Mouse (Mus musculus) neural tube, embryonic 13.5 days (tissue): ENCODE data around the gene Shisa4. TPM values are rescaled to one million over a fixed set of nuclear protein-coding genes. Genes with fewer than 3 reads are reported as not detected.

Experiments
- ATAC-seq: fragments of 200-750 bp; cut with Nextera tagmentation; 2 replicates; pipeline ENCODE4 v1.8.0; 2017; ENCODE audit warnings: low read depth, mild to moderate bottlenecking, moderate TSS enrichment, moderate library complexity
- H3K27ac ChIP-seq: fragments of 300-500 bp; sonication (generic); replicated peaks from 2 replicates; pipeline ENCODE4 v1.5.1; 2015; ENCODE audit warnings: moderate library complexity, mild to moderate bottlenecking, inconsistent platforms
- H3K27me3 ChIP-seq: fragments of 300-500 bp; sonication (generic); 2 replicates; pipeline ENCODE4 v1.6.1; 2015; ENCODE audit warnings: mild to moderate bottlenecking, inconsistent platforms
- H3K36me3 ChIP-seq: fragments of 300-500 bp; sonication (generic); 2 replicates; pipeline ENCODE4 v1.6.1; 2015; ENCODE audit warnings: mild to moderate bottlenecking, inconsistent platforms
- H3K4me1 ChIP-seq: fragments of 300-500 bp; sonication (generic); replicated peaks from 2 replicates; pipeline ENCODE4 v1.6.1; 2015; ENCODE audit warnings: inconsistent platforms
- H3K4me2 ChIP-seq: fragments of 300-500 bp; sonication (generic); 2 replicates; pipeline ENCODE4 v1.6.1; 2015; ENCODE audit warnings: inconsistent platforms, mild to moderate bottlenecking, moderate library complexity
- H3K4me3 ChIP-seq: fragments of 300-500 bp; sonication (generic); 2 replicates; pipeline ENCODE4 v1.5.1; 2015; ENCODE audit warnings: mild to moderate bottlenecking, inconsistent platforms
- H3K9ac ChIP-seq: fragments of 300-500 bp; sonication (generic); 2 replicates; pipeline ENCODE4 v1.6.1; 2015; ENCODE audit warnings: moderate library complexity, mild to moderate bottlenecking, inconsistent platforms
- H3K9me3 ChIP-seq: fragments of 300-500 bp; sonication (generic); 2 replicates; pipeline ENCODE4 v1.6.1; 2016; ENCODE audit warnings: inconsistent platforms
- WGBS: fragments of 180-500 bp; shearing (Covaris S2); methylation state at CpG from one replicate; pipeline ENCODE4 v1.1.7; 2015; 5-methylcytosine and 5-hydroxymethylcytosine counted together
- polyA plus RNA-seq: library from polyadenylated mRNA; unstranded; fragments of >200 nt; fragmentation: Nextera tagmentation; extraction: Ambion mirVana; gene quantifications from 2 replicates; pipeline ENCODE4 v1.2.1, GENCODE M21; 2015

Gene Shisa4
- polyA plus RNA-seq, 1 experiment from 2014 or later = 95.4 TPM

DNA sequence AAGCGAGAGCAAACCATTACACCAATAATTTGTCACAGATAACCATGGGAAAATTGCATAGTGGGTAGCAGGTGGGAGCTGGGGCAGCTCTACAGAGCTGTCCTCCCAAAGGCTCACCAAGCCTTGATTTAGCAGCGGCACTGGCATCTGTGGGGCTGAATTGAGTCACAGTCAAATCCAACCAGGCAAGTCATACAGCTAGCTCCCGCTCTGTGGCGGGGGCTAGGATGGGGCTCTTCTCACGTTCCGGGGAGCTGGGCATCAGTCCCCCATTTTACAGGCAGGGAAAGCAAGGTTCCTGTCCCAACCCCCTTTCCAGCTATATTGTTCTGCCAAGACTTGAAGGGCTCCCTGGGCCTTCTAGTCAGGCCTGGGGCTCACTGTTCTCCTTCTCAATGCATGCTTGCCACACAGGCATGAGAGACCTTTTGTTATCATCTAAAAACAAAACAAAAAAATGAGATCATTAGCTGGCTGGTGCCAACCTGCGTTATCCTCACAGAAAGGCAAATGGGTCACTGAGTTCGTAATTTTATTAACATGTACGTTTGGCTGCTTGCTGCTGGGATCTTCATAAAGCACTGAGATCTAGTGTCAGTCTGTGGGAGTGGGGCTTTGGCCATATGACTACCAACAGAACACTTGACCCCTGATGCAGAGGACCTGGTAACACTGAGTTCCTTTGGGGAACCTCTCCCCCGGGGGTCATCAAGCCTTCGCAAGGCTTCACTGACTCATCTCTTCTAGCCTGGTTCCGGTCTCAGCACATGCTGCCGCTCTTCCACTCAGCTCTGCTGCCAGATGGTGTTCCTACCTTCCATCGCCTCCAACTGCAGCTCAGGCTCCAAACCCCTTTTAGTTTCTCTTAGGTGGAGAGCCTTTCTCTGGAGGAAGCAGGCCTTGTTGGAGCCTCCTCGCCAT, 5.3 kb upstream of the Shisa4 start:
- Histone ChIP-seq H3K4me1 (peaks cover 15% of the 10 kb centered on the region; the same call in 1 of the 2 replicates), H3K4me2 (no peak overlapping the region), H3K36me3 (peaks cover 38% of the 10 kb centered on the region), H3K4me3 (no peak overlapping the region), H3K9me3 (no peaks in the 10 kb centered on the region), H3K27me3 (no peaks in the 10 kb centered on the region), H3K27ac (0 out of 2 replicates have a peak overlapping the region, but pooled peaks have one; percentile 18), H3K9ac (no peak overlapping the region)
- WGBS = 66% methylated on average over 15 of the region's 15 CpGs
- no peak for ATAC-seq

GRCm38 (mm10) chr1:135379048-135379447, 4.0 kb upstream of the Shisa4 start:
- Histone ChIP-seq H3K4me3 (no peak overlapping the region), H3K27me3 (no peaks in the 10 kb centered on the region), H3K9ac (no peak overlapping the region), H3K9me3 (no peaks in the 10 kb centered on the region), H3K27ac (no peak overlapping the region), H3K4me1 (peaks cover 25% of the 10 kb centered on the region), H3K4me2 (no peak overlapping the region), H3K36me3 (peaks cover 25% of the 10 kb centered on the region)
- WGBS = 78% methylated on average over 2 of the region's 2 CpGs
- no peak for ATAC-seq

DNA sequence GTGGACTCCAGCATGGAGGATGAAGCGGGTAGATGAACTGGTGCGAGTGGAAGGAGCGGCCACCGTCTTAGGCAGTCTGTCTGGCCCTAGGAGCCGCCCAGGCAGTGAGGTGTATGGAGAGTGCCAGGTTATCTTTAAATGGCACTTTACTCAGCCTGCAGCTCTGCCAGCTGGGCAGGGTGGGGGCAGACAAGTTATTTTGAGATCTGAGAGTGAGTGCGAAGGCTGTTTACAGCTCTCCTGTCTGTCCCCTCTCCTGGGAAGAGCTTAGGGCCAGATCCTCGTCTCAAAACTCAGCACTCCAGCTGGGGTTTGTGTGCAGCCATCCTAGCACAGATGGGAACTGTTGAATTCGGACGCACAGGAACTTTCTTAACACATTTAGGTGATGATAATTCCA, 3.5 kb upstream of the Shisa4 start:
- H3K27ac ChIP-seq = no peak overlapping the region
- H3K27me3 ChIP-seq = no peaks in the 10 kb centered on the region
- 72% methylated on average over 9 of the region's 9 CpGs for WGBS
- no peaks in the 10 kb centered on the region for H3K9me3 ChIP-seq
- H3K4me1 ChIP-seq = peaks cover 29% of the 10 kb centered on the region
- no peak overlapping the region for H3K4me2 ChIP-seq
- H3K4me3 ChIP-seq = no peak overlapping the region
- no peak overlapping the region for H3K9ac ChIP-seq
- peaks cover 20% of the 10 kb centered on the region for H3K36me3 ChIP-seq
- no peak for ATAC-seq

- Histone ChIP-seq H3K4me3 (peak overlapping the region; percentile 79), H3K27ac (peak overlapping the region; percentile 81), H3K4me1 (peaks cover 46% of the 10 kb centered on the region), H3K4me2 (peak overlapping the region; percentile 91), H3K9ac (peak overlapping the region; percentile 93), H3K27me3 (no peaks in the 10 kb centered on the region), H3K9me3 (no peaks in the 10 kb centered on the region), H3K36me3 (no peaks in the 10 kb centered on the region)
- peak; percentile 24 for ATAC-seq
- WGBS = 2% methylated on average over 19 of the region's 19 CpGs
These were observed 716 bp downstream of the Shisa4 start for GRCm38 (mm10) chr1:135374175-135374867.

DNA sequence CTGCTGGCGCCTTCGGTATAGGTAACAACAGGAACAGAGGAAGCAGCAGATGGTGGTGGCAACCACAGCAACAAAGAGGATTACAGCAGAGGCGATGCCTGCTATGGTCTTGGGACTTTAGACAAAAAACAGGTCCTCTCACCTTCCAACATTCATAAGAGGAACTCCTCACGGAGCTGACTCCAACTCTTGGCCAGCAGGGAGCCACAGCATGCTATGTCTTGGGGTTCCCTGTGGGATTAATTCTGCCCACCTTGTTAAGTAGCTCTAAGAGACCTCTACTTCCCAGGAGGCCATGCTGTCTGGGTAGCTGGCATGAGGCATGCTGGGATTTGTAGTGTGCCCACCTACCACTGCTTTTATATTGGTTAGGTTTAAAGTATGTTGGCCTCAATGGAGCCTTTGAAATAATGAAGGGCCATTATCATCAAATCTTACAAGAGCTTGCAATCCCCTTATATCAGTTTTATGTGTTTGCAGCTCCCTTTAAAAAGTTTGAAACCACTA, 1.8 kb downstream of the Shisa4 start:
- Histone ChIP-seq H3K4me2 (peak overlapping the region; percentile 91), H3K4me3 (peak overlapping the region; percentile 30), H3K27ac (no peak overlapping the region), H3K27me3 (no peaks in the 10 kb centered on the region), H3K9me3 (no peaks in the 10 kb centered on the region), H3K9ac (peak overlapping the region; percentile 57), H3K4me1 (peaks cover 56% of the 10 kb centered on the region), H3K36me3 (no peaks in the 10 kb centered on the region)
- 66% methylated on average over 4 of the region's 4 CpGs for WGBS
- no peak for ATAC-seq

GRCm38 (mm10) chr1:135369415-135369814, 5.6 kb downstream of the Shisa4 start:
- no peaks in the 10 kb centered on the region for H3K9me3 ChIP-seq
- no peak for ATAC-seq
- no peaks in the 10 kb centered on the region for H3K27me3 ChIP-seq
- H3K4me3 ChIP-seq = no peak overlapping the region
- no peak overlapping the region for H3K9ac ChIP-seq
- H3K4me2 ChIP-seq = peak overlapping the region; percentile 88; the same call in 1 of the 2 replicates
- peaks cover 53% of the 10 kb centered on the region for H3K4me1 ChIP-seq
- H3K27ac ChIP-seq = no peak overlapping the region
- H3K36me3 ChIP-seq = no peaks in the 10 kb centered on the region
- WGBS = 80% methylated on average over 5 of the region's 5 CpGs

- Histone ChIP-seq H3K4me1 (peaks cover 49% of the 10 kb centered on the region), H3K27ac (no peak overlapping the region)
- ATAC-seq = peak; percentile 25; the same call in 1 of the 2 replicates
These were observed 6.1 kb downstream of the Shisa4 start for GRCm38 (mm10) chr1:135368982-135369381.

GRCm38 (mm10) chr1:135368245-135368644, 6.8 kb downstream of the Shisa4 start:
- peak; percentile 79 for ATAC-seq
- Histone ChIP-seq H3K9ac (peak overlapping the region; percentile 70), H3K27ac (no peak overlapping the region), H3K4me2 (peak overlapping the region; percentile 88), H3K27me3 (no peaks in the 10 kb centered on the region), H3K4me3 (peak overlapping the region; percentile 45), H3K36me3 (no peaks in the 10 kb centered on the region), H3K9me3 (no peaks in the 10 kb centered on the region), H3K4me1 (peaks cover 42% of the 10 kb centered on the region)
- WGBS = under 1% methylated on average over 20 of the region's 20 CpGs

More at GRCm38 (mm10) chr1:135368982-135369381, 6.1 kb downstream of the Shisa4 start:
- no peaks in the 10 kb centered on the region for H3K9me3 ChIP-seq
- H3K9ac ChIP-seq = peak overlapping the region; percentile 70; the same call in 1 of the 2 replicates
- 7% methylated on average over 14 of the region's 14 CpGs for WGBS
- peak overlapping the region; percentile 45 for H3K4me3 ChIP-seq
- H3K36me3 ChIP-seq = no peaks in the 10 kb centered on the region
- H3K27me3 ChIP-seq = no peaks in the 10 kb centered on the region
- peak overlapping the region; percentile 88 for H3K4me2 ChIP-seq

GRCm38 (mm10) chr1:135367595-135367994, 7.4 kb downstream of the Shisa4 start:
- no peak overlapping the region for H3K4me2 ChIP-seq
- H3K4me3 ChIP-seq = no peak overlapping the region
- peaks cover 36% of the 10 kb centered on the region for H3K4me1 ChIP-seq
- H3K27ac ChIP-seq = no peak overlapping the region
- no peaks in the 10 kb centered on the region for H3K9me3 ChIP-seq
- no peaks in the 10 kb centered on the region for H3K27me3 ChIP-seq
- H3K36me3 ChIP-seq = no peaks in the 10 kb centered on the region
- H3K9ac ChIP-seq = no peak overlapping the region
- WGBS = 77% methylated on average over 8 of the region's 8 CpGs
- ATAC-seq = no peak

GRCm38 (mm10) chr1:135367005-135367404, 8.0 kb downstream of the Shisa4 start:
- Histone ChIP-seq H3K36me3 (no peaks in the 10 kb centered on the region), H3K4me1 (peaks cover 30% of the 10 kb centered on the region), H3K9ac (no peak overlapping the region), H3K4me3 (no peak overlapping the region), H3K4me2 (no peak overlapping the region), H3K27me3 (no peaks in the 10 kb centered on the region), H3K27ac (no peak overlapping the region), H3K9me3 (no peaks in the 10 kb centered on the region; the same call in 1 of the 2 replicates)
- 90% methylated on average over 7 of the region's 7 CpGs for WGBS
- ATAC-seq = no peak

- Histone ChIP-seq H3K36me3 (no peaks in the 10 kb centered on the region), H3K9ac (no peak overlapping the region), H3K4me1 (peaks cover 24% of the 10 kb centered on the region), H3K27ac (no peak overlapping the region), H3K4me2 (no peak overlapping the region), H3K9me3 (no peaks in the 10 kb centered on the region; the same call in 1 of the 2 replicates), H3K27me3 (no peaks in the 10 kb centered on the region), H3K4me3 (no peak overlapping the region)
- no peak for ATAC-seq
These were observed 8.7 kb downstream of the Shisa4 start for GRCm38 (mm10) chr1:135366380-135366779.

DNA sequence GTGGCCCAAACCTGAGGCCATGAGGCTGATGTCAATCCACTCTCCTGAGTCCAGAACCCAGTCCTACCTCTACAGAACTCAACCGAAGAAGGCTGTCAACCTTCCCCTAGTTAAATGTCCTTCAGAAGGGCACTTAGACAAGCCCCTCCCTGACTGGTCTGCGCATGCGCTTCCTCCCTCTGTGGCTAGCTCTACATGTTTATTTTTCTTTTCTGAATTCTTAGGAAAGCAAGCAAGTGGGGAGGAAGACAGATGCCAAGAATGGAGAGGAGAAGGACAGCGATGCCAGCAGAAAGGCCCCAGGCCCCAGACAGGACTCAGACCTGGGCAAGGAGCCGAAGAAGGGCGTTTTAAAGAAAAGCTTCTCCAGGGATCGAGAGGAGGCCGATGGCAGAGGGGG, 11.6 kb downstream of the Shisa4 start:
- ATAC-seq = no peak
- Histone ChIP-seq H3K36me3 (no peaks in the 10 kb centered on the region), H3K9ac (no peak overlapping the region), H3K4me2 (no peak overlapping the region), H3K27me3 (no peaks in the 10 kb centered on the region), H3K27ac (no peak overlapping the region), H3K4me1 (peaks cover 8% of the 10 kb centered on the region), H3K4me3 (no peak overlapping the region), H3K9me3 (no peaks in the 10 kb centered on the region; the same call in 1 of the 2 replicates)
- 83% methylated on average over 8 of the region's 8 CpGs for WGBS
